Mouse (Mus musculus): ENCODE data around the gene Tnrc6b. TPM values are rescaled to one million over a fixed set of nuclear protein-coding genes. Genes with fewer than 3 reads are reported as not detected.

The Tnrc6b gene
- polyA plus RNA-seq, 1 experiment from 2014 or later = 62.5 TPM

DNA sequence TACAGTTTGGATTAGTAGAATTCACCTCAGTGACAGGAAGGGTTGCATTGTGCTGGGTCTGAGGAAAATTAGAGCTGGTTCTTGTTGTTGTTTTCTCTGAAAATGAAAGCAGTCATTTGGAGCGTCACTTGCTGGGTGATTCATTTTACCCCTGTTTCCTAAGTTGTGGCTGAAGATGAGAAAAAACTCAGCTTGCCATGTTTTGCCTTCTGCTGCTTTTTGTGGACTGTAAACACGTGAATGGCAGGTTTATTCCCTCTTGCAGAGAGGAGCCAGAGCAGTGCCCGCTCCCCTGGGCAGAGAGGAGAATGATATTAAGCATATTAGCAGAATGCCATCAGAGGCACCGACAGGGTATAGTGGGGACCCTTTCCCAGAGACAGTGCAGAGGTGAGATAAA, 89.7 kb downstream of the Tnrc6b start:
- no peak for ATAC-seq (ENCODE audit: low FRiP score)
- Histone ChIP-seq H3K36me3 (replicated peaks) (no peaks in the 10 kb centered on the region), H3K9ac (peak overlapping the region; percentile 49), H3K9me3 (no peaks in the 10 kb centered on the region), H3K27me3 (no peaks in the 10 kb centered on the region), H3K4me2 (peak overlapping the region; percentile 65), H3K27ac (0 out of 2 replicates have a peak overlapping the region, but pooled peaks have one; percentile 46), H3K4me1 (peaks cover 42% of the 10 kb centered on the region), H3K4me3 (replicated peaks) (peak overlapping the region; percentile 57)
- WGBS = 6% methylated on average over 4 of the region's 4 CpGs

DNA sequence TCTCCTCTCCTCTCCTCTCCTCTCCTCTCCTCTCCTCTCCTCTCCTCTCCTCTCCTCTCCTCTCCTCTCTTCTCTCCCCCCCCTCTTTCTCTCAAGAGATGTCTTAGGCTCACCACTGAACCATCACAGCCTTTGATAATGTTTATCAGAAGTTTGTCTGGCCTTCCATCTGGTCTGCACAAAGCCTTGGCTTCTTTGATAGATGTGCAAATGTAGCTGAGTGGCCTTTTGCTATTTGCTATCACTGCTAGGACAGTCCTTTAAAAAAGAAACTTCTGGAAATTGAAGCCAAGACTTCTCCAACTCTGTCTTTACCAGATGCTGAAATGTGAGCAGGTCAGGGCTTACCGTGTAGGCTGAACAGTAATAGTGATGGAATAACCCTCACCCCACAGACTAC, 90.5 kb downstream of the Tnrc6b start:
- H3K4me1 ChIP-seq = peaks cover 42% of the 10 kb centered on the region

GRCm38 (mm10) chr15:80807162-80807561, 96.0 kb downstream of the Tnrc6b start:
- no peak overlapping the region for H3K27ac ChIP-seq

More for the DNA sequence above, 90.5 kb downstream of the Tnrc6b start:
- Histone ChIP-seq H3K9ac (no peak overlapping the region), H3K4me2 (peak overlapping the region; percentile 65), H3K27ac (no peak overlapping the region), H3K9me3 (no peaks in the 10 kb centered on the region), H3K27me3 (no peaks in the 10 kb centered on the region), H3K4me3 (replicated peaks) (peak overlapping the region; percentile 57), H3K36me3 (replicated peaks) (no peaks in the 10 kb centered on the region)
- WGBS = 55% methylated on average over 1 of the region's 1 CpGs
- no peak for ATAC-seq (ENCODE audit: low FRiP score)

DNA sequence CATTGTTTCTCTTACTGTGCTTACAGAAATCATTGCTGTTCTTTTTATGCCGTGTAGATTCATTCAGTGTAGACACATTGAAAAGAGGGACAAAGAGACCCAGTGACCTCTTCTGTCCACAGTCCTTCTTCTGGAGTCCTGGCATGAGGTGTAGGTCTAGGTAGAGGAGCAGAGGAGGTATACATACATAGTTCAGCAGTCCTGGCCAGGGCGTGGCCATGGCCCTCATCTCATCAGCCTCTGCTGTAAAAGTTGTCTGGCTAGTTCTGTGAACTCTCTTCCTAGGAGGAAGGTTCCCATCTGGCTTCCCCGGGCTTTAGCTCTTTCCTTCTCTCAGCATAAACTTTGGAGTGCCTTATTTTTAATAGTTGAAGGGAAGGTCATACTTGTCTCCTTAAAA, 99.1 kb downstream of the Tnrc6b start:
- no peaks in the 10 kb centered on the region; the same call in 1 of the 2 replicates for H3K4me1 ChIP-seq
- WGBS = 97% methylated on average over 3 of the region's 3 CpGs
- H3K27me3 ChIP-seq = no peaks in the 10 kb centered on the region
- H3K4me3 ChIP-seq (replicated peaks) = no peak overlapping the region
- no peak overlapping the region for H3K9ac ChIP-seq
- H3K36me3 ChIP-seq (replicated peaks) = no peaks in the 10 kb centered on the region
- no peak overlapping the region for H3K27ac ChIP-seq
- ATAC-seq (ENCODE audit: low FRiP score) = no peak
- no peaks in the 10 kb centered on the region for H3K9me3 ChIP-seq
- H3K4me2 ChIP-seq = no peak overlapping the region

More at GRCm38 (mm10) chr15:80807162-80807561, 96.0 kb downstream of the Tnrc6b start:
- H3K27me3 ChIP-seq = no peaks in the 10 kb centered on the region
- H3K4me2 ChIP-seq = no peak overlapping the region
- H3K4me1 ChIP-seq = peaks cover 19% of the 10 kb centered on the region
- no peak overlapping the region for H3K9ac ChIP-seq
- H3K4me3 ChIP-seq (replicated peaks) = no peak overlapping the region
- 80% methylated on average over 5 of the region's 5 CpGs for WGBS
- H3K9me3 ChIP-seq = no peaks in the 10 kb centered on the region
- ATAC-seq (ENCODE audit: low FRiP score) = no peak
- no peaks in the 10 kb centered on the region for H3K36me3 ChIP-seq (replicated peaks)

DNA sequence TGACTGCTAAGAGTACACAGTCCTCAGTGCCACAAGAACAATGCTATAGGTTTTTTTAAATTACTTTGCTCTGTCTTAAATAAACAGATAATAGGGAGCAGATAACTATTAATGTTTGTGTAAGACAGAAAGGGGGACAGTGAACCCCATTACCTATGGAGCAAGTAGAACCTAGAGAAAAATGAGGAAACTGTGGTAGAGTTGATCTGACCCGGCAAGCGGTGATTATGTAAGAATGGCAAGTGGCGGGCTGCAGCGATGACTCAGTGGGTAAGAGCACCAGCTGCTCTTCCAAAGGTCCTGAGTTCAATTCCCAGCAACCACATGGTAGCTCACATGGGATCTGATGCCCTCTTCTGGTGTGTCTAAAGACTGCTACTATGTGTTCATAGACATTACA, 101.7 kb downstream of the Tnrc6b start:
- H3K27me3 ChIP-seq = no peaks in the 10 kb centered on the region
- H3K4me2 ChIP-seq = no peak overlapping the region
- ATAC-seq (ENCODE audit: low FRiP score) = no peak
- no peaks in the 10 kb centered on the region for H3K36me3 ChIP-seq (replicated peaks)
- no peak overlapping the region for H3K9ac ChIP-seq
- 94% methylated on average over 4 of the region's 4 CpGs for WGBS
- no peak overlapping the region for H3K27ac ChIP-seq
- H3K4me1 ChIP-seq = no peaks in the 10 kb centered on the region; the same call in 1 of the 2 replicates
- H3K4me3 ChIP-seq (replicated peaks) = no peak overlapping the region
- no peaks in the 10 kb centered on the region for H3K9me3 ChIP-seq

DNA sequence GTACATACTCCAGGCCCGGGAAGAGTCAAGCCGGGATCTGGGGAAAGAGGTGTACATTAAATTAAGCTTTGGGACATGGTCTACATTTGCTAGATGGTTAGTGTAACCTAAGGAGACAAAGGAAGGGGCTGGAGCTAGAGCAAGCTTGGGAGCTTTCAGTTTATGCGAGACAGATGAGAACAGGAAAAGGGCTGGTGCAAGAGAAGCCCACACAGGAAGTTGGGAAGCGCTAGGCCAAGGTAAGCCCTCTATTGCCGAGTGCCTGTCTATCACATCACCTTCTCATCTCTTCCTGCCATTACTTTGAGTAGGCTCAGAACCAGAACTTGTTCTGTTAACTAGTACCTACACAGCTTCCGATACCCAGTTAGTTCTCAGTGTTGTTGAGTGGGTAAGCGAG, 103.7 kb downstream of the Tnrc6b start:
- Histone ChIP-seq H3K4me2 (no peak overlapping the region), H3K27me3 (no peaks in the 10 kb centered on the region), H3K9ac (no peak overlapping the region), H3K9me3 (no peaks in the 10 kb centered on the region), H3K36me3 (replicated peaks) (no peaks in the 10 kb centered on the region), H3K4me3 (replicated peaks) (no peak overlapping the region), H3K4me1 (no peaks in the 10 kb centered on the region; the same call in 1 of the 2 replicates), H3K27ac (no peak overlapping the region)
- ATAC-seq (ENCODE audit: low FRiP score) = no peak
- 85% methylated on average over 7 of the region's 7 CpGs for WGBS

GRCm38 (mm10) chr15:80822276-80822675, 111.2 kb downstream of the Tnrc6b start:
- no peaks in the 10 kb centered on the region for H3K27me3 ChIP-seq
- H3K9ac ChIP-seq = no peak overlapping the region
- 5% methylated on average over 1 of the region's 1 CpGs for WGBS

DNA sequence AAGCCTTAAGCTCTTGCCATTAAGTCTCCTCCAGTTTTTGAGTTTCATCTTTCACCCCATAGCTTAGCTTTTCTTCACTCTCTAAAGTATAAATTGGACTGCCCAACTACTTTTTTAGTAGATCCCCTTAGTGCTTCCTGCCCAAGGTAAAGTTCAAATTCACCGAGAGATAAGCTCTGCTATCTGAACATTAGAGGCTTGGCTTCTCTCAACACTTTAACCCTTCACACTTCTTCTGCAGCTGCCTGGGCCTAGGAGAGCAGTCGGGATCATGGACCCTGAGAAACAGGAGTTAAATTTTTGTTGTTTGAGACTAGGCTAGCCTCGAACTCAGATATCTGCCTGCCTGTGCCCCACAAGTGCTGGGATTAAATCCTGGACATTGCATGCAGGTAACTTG, 120.1 kb downstream of the Tnrc6b start:
- Histone ChIP-seq H3K9ac (no peak overlapping the region), H3K36me3 (replicated peaks) (no peaks in the 10 kb centered on the region), H3K27me3 (no peaks in the 10 kb centered on the region), H3K9me3 (no peaks in the 10 kb centered on the region), H3K27ac (no peak overlapping the region), H3K4me3 (replicated peaks) (no peak overlapping the region), H3K4me2 (no peak overlapping the region), H3K4me1 (peaks cover 9% of the 10 kb centered on the region; the same call in 1 of the 2 replicates)
- ATAC-seq (ENCODE audit: low FRiP score) = no peak
- 94% methylated on average over 3 of the region's 3 CpGs for WGBS

More at GRCm38 (mm10) chr15:80822276-80822675, 111.2 kb downstream of the Tnrc6b start:
- H3K9me3 ChIP-seq = no peaks in the 10 kb centered on the region
- peaks cover 10% of the 10 kb centered on the region for H3K4me1 ChIP-seq
- H3K36me3 ChIP-seq (replicated peaks) = no peaks in the 10 kb centered on the region
- peak overlapping the region; percentile 58 for H3K27ac ChIP-seq
- no peak overlapping the region for H3K4me3 ChIP-seq (replicated peaks)
- no peak overlapping the region for H3K4me2 ChIP-seq
- ATAC-seq (ENCODE audit: low FRiP score) = no peak

GRCm38 (mm10) chr15:80832808-80833207, 121.7 kb downstream of the Tnrc6b start:
- no peak for ATAC-seq (ENCODE audit: low FRiP score)

DNA sequence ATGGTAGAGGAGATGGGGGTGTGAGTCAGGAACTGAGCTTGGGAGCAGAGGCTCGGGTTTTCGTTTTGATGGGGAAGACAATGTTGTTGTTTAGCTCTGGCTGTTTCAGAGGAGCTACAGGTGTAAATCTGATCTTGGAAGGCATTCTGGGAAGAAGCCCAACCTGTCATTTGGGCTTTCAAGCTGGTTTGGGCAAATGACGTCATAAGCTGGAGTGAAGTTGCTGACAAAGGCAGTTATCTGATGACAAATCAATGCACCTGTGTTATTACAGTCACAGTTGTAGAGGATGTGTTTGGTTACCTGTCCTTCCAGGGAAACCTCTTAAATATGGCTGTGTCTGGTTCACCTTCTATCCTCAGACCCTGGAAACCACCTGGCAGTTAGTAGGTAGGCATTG, 125.1 kb downstream of the Tnrc6b start:
- ATAC-seq (ENCODE audit: low FRiP score) = no peak
- Histone ChIP-seq H3K4me3 (replicated peaks) (no peak overlapping the region), H3K4me1 (peaks cover 26% of the 10 kb centered on the region), H3K27me3 (no peaks in the 10 kb centered on the region), H3K4me2 (no peak overlapping the region), H3K9ac (no peak overlapping the region), H3K36me3 (replicated peaks) (no peaks in the 10 kb centered on the region), H3K27ac (no peak overlapping the region), H3K9me3 (no peaks in the 10 kb centered on the region)
- 75% methylated on average over 3 of the region's 3 CpGs for WGBS

More at GRCm38 (mm10) chr15:80832808-80833207, 121.7 kb downstream of the Tnrc6b start:
- no peaks in the 10 kb centered on the region for H3K36me3 ChIP-seq (replicated peaks)
- no peaks in the 10 kb centered on the region for H3K9me3 ChIP-seq
- no peak overlapping the region for H3K9ac ChIP-seq
- 88% methylated on average over 3 of the region's 3 CpGs for WGBS
- H3K27me3 ChIP-seq = no peaks in the 10 kb centered on the region
- H3K4me1 ChIP-seq = peaks cover 12% of the 10 kb centered on the region
- H3K27ac ChIP-seq = no peak overlapping the region
- no peak overlapping the region for H3K4me3 ChIP-seq (replicated peaks)
- no peak overlapping the region for H3K4me2 ChIP-seq

DNA sequence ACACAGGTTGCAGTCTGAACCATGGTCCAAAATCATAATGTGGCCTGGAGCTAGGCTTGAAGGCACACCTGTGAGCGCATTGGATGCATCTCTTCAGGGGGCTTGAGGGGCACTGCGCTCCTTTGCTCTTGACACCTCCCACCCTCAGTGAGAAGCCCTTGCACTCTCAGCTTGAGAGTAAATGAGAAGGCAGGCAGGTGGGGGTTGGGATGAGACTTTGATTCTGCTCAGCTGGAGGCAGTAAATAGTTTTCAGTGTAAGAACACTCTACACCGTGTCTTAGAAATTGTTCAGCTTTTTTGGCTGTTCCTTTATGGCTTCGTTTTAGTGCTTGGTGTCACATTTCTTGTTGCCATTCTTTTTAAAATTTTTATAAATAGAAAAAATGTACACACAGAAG, 127.7 kb downstream of the Tnrc6b start:
- H3K9me3 ChIP-seq = no peaks in the 10 kb centered on the region
- no peaks in the 10 kb centered on the region for H3K27me3 ChIP-seq
- H3K4me3 ChIP-seq (replicated peaks) = no peak overlapping the region
- no peaks in the 10 kb centered on the region for H3K36me3 ChIP-seq (replicated peaks)
- no peak overlapping the region for H3K27ac ChIP-seq
- no peak for ATAC-seq (ENCODE audit: low FRiP score)
- H3K4me2 ChIP-seq = no peak overlapping the region
- peaks cover 26% of the 10 kb centered on the region for H3K4me1 ChIP-seq
- no peak overlapping the region for H3K9ac ChIP-seq
- 43% methylated on average over 4 of the region's 4 CpGs for WGBS

GRCm38 (mm10) chr15:80839653-80840420, 128.7 kb downstream of the Tnrc6b start:
- Histone ChIP-seq H3K4me3 (replicated peaks) (no peak overlapping the region), H3K27me3 (no peaks in the 10 kb centered on the region), H3K4me2 (no peak overlapping the region), H3K9me3 (no peaks in the 10 kb centered on the region), H3K9ac (no peak overlapping the region), H3K4me1 (peaks cover 20% of the 10 kb centered on the region), H3K36me3 (replicated peaks) (no peaks in the 10 kb centered on the region), H3K27ac (no peak overlapping the region)
- ATAC-seq (ENCODE audit: low FRiP score) = no peak
- 69% methylated on average over 9 of the region's 9 CpGs for WGBS

DNA sequence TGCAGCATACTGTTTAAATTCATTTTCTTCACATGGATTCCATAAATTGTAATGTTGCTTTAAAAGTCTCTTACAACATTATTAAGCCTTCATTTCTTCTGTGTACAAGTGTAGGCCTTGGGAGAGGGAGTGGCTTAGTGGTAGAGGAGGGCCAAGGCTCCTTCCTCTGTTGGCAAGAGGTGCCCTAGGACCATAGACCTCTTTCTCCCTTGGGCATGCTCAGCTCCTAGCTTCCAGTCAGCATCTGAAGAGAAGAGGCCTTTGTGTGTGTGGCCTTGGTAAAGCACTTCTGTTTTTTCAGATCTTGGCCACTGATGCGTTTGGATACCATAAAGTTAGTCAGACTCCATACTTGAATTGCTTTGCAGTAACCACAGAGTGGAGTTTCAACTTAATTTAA, 133.1 kb downstream of the Tnrc6b start:
- no peak overlapping the region for H3K4me3 ChIP-seq (replicated peaks)
- H3K36me3 ChIP-seq (replicated peaks) = no peaks in the 10 kb centered on the region
- WGBS = 90% methylated on average over 1 of the region's 1 CpGs
- no peak overlapping the region for H3K9ac ChIP-seq
- H3K4me1 ChIP-seq = peaks cover 10% of the 10 kb centered on the region
- no peaks in the 10 kb centered on the region for H3K27me3 ChIP-seq
- ATAC-seq (ENCODE audit: low FRiP score) = no peak
- H3K4me2 ChIP-seq = no peak overlapping the region
- H3K9me3 ChIP-seq = no peaks in the 10 kb centered on the region
- H3K27ac ChIP-seq = no peak overlapping the region
